Mouse (Mus musculus): ENCODE measurements around the gene Zcchc14.

DNA sequence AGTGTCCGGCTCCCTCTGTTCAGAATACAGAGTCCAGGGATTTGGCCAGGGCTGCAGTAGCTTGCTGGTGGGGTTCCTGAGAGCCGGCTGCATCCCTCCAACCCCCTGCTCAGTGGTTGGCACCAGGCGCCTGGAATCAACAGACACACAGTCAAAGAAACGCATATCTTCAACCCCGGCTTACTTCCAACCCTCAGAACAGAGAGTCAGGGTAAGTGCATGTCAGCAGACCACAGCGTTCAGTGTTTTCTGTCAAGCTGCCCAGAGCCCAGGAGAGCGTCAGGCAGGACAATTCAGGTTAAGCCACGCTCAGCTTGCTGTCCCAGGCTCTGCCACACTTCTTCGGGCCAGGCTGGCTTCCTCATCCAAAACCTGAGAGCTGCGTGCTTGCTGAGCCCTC is 28.8 kb upstream of the Zcchc14 start:
- no peak for TF ChIP-seq PAX5 (IDR thresholded peaks at IDR 0.05; ENCODE audit: low read length)
- no peak for TF ChIP-seq E2F4 (IDR thresholded peaks at IDR 0.05; ENCODE audit: insufficient replicate concordance, low read depth, low read length)
- TF ChIP-seq TBP (conservative IDR thresholded peaks at IDR 0.05; ENCODE audit: low read depth, low read length) = no peak
- no peak for TF ChIP-seq BHLHE40 (IDR thresholded peaks at IDR 0.05; ENCODE audit: low read depth, low read length)
- TF ChIP-seq CTCF (conservative IDR thresholded peaks at IDR 0.05 in 1 of 2, IDR thresholded peaks at IDR 0.05 in 1 of 2; ENCODE audit: low read depth in 2 of 2, low read length in 2 of 2) = no peak
- TF ChIP-seq POLR2A (IDR thresholded peaks at IDR 0.05; ENCODE audit: low read depth, low read length) = no peak
- no peak for TF ChIP-seq TCF12 (IDR thresholded peaks at IDR 0.05; ENCODE audit: low read depth, low read length)

All from CH12.LX (cell line).